Mouse (Mus musculus) thymus, adult 18-20 months (tissue): ENCODE measurements around the gene Pdlim5.

Experiments
- DNase-seq, 2 experiments: peaks; one replicate each; pipeline ENCODE4 v3.0.0; 2022; ENCODE audit warnings: mixed read lengths in 2 of 2

Pdlim5 gene

DNA sequence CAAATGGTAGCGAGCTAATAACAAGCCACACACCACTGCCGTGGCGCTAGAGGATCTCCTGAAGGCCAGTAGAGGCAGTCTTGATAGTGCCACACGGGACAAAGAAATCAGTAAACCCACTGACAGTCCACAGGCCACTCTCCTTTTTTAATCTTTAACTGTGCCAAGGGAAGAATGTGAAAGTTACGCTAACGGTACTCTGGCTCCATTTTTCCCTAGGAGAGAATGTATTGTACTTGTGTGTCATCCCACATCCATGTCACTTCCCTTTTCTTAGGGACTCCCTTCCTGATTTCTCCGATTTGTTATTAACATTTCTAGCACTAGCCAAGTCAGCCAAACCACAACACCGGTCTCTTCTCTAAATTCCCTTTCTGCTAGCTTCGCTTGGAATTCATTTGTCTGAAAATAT is 1.5 kb downstream of the Pdlim5 start:
- DNase-seq, result no peak

DNA sequence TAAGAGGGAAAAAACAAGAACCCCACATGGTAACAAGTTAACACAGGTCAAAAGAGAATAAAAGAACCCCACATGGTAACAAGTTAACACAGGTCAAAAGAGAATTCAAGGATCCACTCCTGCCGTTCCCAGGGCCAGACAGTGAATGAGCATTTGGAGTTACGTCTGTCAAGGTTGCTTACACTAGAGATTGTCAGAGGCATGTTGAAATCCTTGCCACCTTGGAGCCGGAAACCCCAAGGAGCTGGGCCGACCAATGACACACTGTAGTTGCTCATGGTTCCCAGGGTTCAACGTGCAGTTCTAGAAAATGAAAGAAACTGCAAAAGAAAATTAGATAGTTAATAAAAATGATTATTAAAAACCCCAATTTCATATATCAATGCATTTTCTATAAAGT is 4.0 kb downstream of the Pdlim5 start:
- DNase-seq, result no peak

DNA sequence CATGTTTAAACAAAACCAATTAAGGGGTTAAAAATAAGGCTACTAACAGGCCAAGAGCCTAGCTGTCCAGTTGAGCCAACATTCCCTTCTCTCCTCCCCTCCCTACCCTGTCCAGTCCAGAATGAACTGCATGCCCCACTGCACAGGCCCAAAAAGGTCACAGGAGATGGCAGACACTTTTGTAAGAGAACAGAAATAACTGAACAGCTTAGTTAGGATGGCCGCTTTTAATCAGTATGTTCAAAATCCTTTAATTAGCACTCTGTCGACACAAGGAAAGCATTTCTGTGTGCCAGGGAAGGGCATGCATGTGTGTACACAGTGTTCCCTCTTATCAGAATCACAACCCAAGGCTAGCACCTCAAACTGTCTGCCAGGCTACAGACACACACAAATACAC is 5.2 kb downstream of the Pdlim5 start:
- DNase-seq, result no peak

GRCm38 (mm10) chr3:142388189-142388588 is 7.3 kb downstream of the Pdlim5 start:
- DNase-seq, result no peak

DNA sequence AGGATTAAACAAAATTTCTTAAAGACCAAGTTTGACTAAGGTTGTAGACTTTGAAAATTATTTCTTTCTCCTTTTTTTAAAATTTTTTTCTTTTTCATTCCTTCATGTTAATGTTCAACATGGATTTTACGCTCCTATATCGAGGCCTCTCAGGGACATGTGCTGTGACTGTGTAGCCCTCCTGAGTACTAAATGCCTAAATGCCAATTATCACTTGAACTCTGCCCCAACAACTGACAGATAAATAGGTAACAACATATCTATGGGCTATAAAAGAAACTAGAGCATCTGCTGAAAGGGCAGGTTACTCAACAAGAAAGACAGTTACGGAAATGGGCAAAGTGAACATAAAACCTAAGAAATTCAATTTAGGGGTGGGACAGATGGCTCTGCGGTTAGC is 9.0 kb downstream of the Pdlim5 start:
- no peak for DNase-seq

- DNase-seq, result no peak
Observed at GRCm38 (mm10) chr3:142385690-142386089, 9.8 kb downstream of the Pdlim5 start.

GRCm38 (mm10) chr3:142376638-142377037 is 18.9 kb downstream of the Pdlim5 start:
- no peak for DNase-seq

DNA sequence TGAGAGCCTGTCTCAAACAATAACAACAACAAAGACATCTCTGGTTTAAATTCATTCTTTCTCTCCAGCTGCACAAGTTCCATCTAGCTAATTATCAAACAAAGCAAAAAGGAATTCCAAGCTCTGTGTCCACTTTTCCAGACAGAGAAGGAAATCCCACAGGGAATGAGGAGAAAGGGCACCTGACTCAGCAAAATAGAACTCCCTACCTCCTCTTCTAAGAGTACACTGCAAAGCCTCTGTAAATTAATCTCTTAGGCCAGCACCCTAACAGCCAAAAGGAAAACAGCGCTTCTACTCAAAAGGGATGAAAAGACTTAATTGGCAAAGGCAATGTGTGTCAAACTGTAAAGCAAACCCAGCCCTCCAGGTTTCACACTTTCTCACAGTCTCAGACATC is 20.4 kb downstream of the Pdlim5 start:
- no peak for DNase-seq

DNA sequence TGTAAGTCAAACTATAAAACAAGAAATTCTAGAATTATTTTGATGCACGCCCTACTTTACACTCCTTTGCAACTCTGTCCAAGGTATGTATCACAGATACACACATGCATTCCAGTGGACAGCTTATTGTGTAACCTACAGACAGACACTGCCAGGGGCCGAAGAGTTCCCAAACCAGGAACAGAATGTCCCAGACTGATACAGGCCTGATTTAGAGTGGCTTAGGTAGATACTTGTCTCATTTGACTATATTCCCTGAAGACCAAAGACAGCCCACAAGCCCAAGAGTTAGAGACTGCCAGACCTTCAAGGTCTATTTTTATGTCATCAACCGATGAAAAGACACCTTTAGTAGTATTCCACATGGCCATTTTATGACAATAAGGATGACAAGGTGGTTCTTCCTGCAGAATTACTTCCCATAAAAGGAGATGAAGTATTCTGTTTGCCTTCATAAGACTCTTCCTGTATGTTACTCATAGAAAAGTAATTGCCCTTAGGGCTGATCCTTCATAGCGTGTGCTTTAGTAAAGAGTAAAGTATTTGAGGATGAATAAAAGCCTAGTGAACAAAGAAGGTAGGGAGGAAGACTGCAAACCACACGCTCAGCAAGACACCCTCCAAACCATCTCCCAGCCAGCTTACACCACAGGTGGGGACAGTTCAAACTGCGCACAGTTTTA is 22.9 kb downstream of the Pdlim5 start:
- no peak for DNase-seq

DNA sequence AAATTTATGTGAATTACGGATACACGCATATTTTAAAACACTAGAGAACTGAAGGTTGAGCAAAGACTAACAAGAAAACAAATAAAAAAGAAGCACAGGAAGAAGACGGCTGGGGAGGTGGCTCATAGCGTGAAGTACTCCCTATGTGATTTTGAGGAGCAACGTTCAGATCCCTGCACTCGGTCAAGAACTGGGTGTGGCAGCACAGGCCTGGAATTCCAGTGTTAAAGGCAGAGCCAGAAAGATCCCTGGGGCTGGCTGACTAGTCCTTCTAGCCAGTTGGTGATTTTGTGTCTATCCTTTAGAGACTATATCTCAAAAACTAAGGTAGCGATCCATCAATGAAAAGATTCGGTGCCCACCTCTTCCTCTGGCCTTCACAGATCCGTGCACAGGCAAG is 27.1 kb downstream of the Pdlim5 start:
- no peak for DNase-seq

DNA sequence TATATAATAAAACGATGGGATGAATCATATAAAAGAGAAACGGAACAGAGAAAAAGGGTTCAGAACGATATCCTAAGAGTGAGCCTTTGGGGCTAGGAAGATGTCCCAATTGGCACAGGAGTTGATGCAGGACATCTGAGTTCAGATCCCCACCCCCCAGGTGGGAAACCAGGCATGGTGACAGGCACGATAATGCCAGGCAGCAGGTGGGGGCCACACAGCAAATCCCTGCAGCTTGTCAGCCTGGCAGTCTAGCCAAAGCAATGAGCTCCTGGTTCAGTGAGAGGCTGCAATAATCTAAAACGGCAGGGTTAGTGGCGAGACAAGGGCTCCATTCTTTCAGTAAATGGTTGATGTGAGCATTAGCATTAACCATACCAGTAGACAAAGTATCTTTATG is 33.4 kb downstream of the Pdlim5 start:
- no peak for DNase-seq

DNA sequence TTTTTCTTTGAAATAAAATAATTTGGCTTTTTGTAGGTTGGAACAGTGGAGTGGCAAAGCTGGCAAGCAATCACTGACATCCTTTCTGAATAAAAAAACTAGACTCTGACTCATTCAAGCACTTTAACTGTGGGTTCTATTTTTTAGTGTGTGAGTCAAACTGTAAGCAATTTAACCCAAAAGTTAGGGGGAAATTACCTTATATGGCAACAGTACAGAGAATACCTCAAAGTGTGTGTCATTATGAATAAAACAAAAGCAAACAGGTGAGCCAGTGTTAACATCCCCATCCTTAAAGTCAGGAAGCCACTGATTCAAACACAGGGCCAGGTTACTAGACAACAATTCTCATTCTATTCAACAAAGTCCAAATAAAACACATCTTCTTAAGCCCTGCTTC is 36.5 kb downstream of the Pdlim5 start:
- no peak for DNase-seq

DNA sequence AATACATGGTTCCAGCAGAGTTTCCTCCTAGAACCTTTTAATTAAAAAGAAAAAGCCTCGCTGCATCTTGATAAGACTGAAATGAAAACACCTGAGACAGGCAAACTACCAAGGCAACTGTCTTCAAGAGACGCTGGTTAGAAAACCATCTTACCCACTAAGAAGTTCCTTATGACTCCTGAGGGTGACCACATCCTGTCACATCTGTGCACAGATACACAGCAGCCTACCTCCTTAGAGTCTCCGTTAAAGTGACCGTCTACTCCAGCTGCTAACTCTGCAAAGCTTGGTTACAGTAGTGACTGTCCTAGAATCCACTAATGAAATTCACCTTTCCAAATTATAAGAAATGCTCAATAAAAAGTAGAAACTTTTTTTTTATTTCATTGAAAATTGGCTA is 38.8 kb downstream of the Pdlim5 start:
- DNase-seq, result no peak

GRCm38 (mm10) chr3:142353218-142353617 is 42.3 kb downstream of the Pdlim5 start:
- DNase-seq, result no peak

GRCm38 (mm10) chr3:142350513-142350912 is 45.0 kb downstream of the Pdlim5 start:
- DNase-seq, result no peak

DNA sequence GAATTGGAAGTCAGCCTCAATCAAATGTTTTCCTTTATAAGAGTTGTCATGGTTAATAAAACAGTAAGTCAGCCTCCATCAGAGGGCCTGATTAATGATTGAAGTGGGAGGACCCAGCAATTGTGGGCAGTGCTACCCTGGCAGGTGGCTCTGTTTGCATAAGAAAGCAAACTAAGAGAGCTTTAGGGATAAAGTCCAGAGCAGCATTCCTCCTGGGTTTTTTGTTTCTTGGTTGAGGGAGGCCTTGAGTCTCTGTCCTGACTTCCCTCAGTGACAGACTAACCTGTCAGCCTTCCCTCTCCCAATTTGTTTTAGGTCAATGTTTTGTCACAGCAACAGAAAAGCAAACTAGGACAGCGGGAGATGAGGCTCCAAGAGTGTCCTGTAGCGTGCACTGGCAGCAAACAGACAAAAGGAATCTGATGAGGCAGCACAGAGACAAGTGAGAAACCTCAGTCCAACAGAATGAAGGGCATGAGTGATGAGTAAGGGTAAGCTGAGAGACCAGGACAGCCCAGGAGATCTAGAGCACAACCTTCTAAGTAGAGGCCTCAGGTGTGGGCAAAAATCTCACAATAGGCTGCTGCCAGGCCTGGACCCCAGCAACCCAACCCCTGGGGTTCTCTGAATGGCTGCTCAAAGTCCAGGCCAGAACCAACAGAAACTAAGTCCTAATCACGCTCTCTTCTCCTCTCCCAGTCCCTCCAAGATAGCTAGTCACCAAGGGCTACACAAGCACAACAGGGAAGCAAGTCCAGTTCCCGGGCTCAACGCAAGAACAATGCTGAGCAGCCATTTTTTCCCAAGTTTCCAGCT is 46.5 kb downstream of the Pdlim5 start:
- DNase-seq, result no peak

GRCm38 (mm10) chr3:142346261-142346660 is 49.2 kb downstream of the Pdlim5 start:
- no peak for DNase-seq

GRCm38 (mm10) chr3:142345235-142346125 is 50.0 kb downstream of the Pdlim5 start:
- DNase-seq, result no peak

- no peak for DNase-seq
Observed at GRCm38 (mm10) chr3:142343786-142344185, 51.7 kb downstream of the Pdlim5 start.

GRCm38 (mm10) chr3:142340701-142341100 is 54.8 kb downstream of the Pdlim5 start:
- DNase-seq, result no peak

GRCm38 (mm10) chr3:142339440-142340251 is 55.9 kb downstream of the Pdlim5 start:
- DNase-seq, result no peak

- DNase-seq, result no peak
Observed at GRCm38 (mm10) chr3:142338058-142338457, 57.4 kb downstream of the Pdlim5 start.

GRCm38 (mm10) chr3:142334496-142334895 is 61.0 kb downstream of the Pdlim5 start:
- DNase-seq, result no peak
